Mouse (Mus musculus): ENCODE results near the gene Xrcc2.

GRCm38 (mm10) chr5:25734318-25734717 is 28.7 kb upstream of the Xrcc2 start:
- TF ChIP-seq CTCF (IDR thresholded peaks at IDR 0.05; ENCODE audit: borderline replicate concordance, extremely low read depth, insufficient read depth, insufficient read length) (peak; percentile 73), POLR2A (IDR thresholded peaks at IDR 0.05; ENCODE audit: borderline replicate concordance, extremely low read depth, insufficient read depth, insufficient read length, poor library complexity, severe bottlenecking) (no peak)

All from brain, embryonic 14.5 days (tissue).